Mouse (Mus musculus): ENCODE results near the gene Reps2. TPM values are rescaled to one million over a fixed set of nuclear protein-coding genes. Genes with fewer than 3 reads are reported as not detected.
A peak's percentile ranks its signal among the peaks of the same experiment; 100 is the strongest.

The Reps2 gene
- polyA plus RNA-seq, 1 experiment from 2014 or later, result 3.1 TPM

GRCm38 (mm10) chrX:162568439-162568838 lies 75.0 kb downstream of the Reps2 start:
- no peak overlapping the region for H3K9ac ChIP-seq (ENCODE audit: low read depth, low read length)
- H3K4me3 ChIP-seq (ENCODE audit: low read depth, low read length), result no peak overlapping the region
- DNase-seq (ENCODE audit: low spot score) (no peak), ATAC-seq (ENCODE audit: low read depth) (no peak)
- H3K36me3 ChIP-seq (ENCODE audit: control insufficient read depth, insufficient read depth, low read length), result no peaks in the 10 kb centered on the region
- WGBS, result 60% methylated on average over 2 of the region's 2 CpGs
- no peak overlapping the region for H3K27ac ChIP-seq (replicated peaks; ENCODE audit: low read depth, low read length)
- H3K9me3 ChIP-seq (ENCODE audit: control insufficient read depth, low read length), result no peaks in the 10 kb centered on the region
- no peak overlapping the region for H3K4me2 ChIP-seq (ENCODE audit: low read depth, low read length)
- peaks cover 3% of the 10 kb centered on the region; the same call in 1 of the 2 replicates for H3K27me3 ChIP-seq (replicated peaks; ENCODE audit: control insufficient read depth, insufficient read depth, low read length)
- no peaks in the 10 kb centered on the region for H3K4me1 ChIP-seq (ENCODE audit: control insufficient read depth, insufficient read depth, low read length)

- H3K9me3 ChIP-seq (ENCODE audit: control insufficient read depth, low read length), result no peaks in the 10 kb centered on the region
- 89% methylated on average over 4 of the region's 4 CpGs for WGBS
- H3K4me2 ChIP-seq (ENCODE audit: low read depth, low read length), result no peak overlapping the region
Observed at GRCm38 (mm10) chrX:162565501-162565900, 77.9 kb downstream of the Reps2 start.

GRCm38 (mm10) chrX:162556459-162556841 lies 87.0 kb downstream of the Reps2 start:
- DNase-seq (ENCODE audit: low spot score), result peak; percentile 80
- no peak for ATAC-seq (ENCODE audit: low read depth)
- WGBS, result 40% methylated on average over 6 of the region's 6 CpGs

More at GRCm38 (mm10) chrX:162565501-162565900, 77.9 kb downstream of the Reps2 start:
- Histone ChIP-seq H3K9ac (ENCODE audit: low read depth, low read length) (no peak overlapping the region), H3K27ac (replicated peaks; ENCODE audit: low read depth, low read length) (no peak overlapping the region), H3K4me3 (ENCODE audit: low read depth, low read length) (no peak overlapping the region), H3K27me3 (replicated peaks; ENCODE audit: control insufficient read depth, insufficient read depth, low read length) (peaks cover 3% of the 10 kb centered on the region; the same call in 1 of the 2 replicates), H3K36me3 (ENCODE audit: control insufficient read depth, insufficient read depth, low read length) (no peaks in the 10 kb centered on the region), H3K4me1 (ENCODE audit: control insufficient read depth, insufficient read depth, low read length) (no peaks in the 10 kb centered on the region)
- DNase-seq (ENCODE audit: low spot score), result no peak
- ATAC-seq (ENCODE audit: low read depth), result no peak

GRCm38 (mm10) chrX:162555729-162556458 lies 87.6 kb downstream of the Reps2 start:
- Histone ChIP-seq H3K4me3 (ENCODE audit: low read depth, low read length) (no peak overlapping the region), H3K9ac (ENCODE audit: low read depth, low read length) (no peak overlapping the region), H3K9me3 (ENCODE audit: control insufficient read depth, low read length) (no peaks in the 10 kb centered on the region), H3K27me3 (replicated peaks; ENCODE audit: control insufficient read depth, insufficient read depth, low read length) (peaks cover 11% of the 10 kb centered on the region), H3K27ac (replicated peaks; ENCODE audit: low read depth, low read length) (no peak overlapping the region), H3K4me1 (ENCODE audit: control insufficient read depth, insufficient read depth, low read length) (peaks cover 3% of the 10 kb centered on the region; the same call in 1 of the 2 replicates), H3K36me3 (ENCODE audit: control insufficient read depth, insufficient read depth, low read length) (no peaks in the 10 kb centered on the region), H3K4me2 (ENCODE audit: low read depth, low read length) (no peak overlapping the region)
- WGBS, result 67% methylated on average over 1 of the region's 1 CpGs
- DNase-seq (ENCODE audit: low spot score) (peak; percentile 58), ATAC-seq (ENCODE audit: low read depth) (peak; percentile 41; the same call in 1 of the 2 replicates)

More at GRCm38 (mm10) chrX:162556459-162556841, 87.0 kb downstream of the Reps2 start:
- Histone ChIP-seq H3K27me3 (replicated peaks; ENCODE audit: control insufficient read depth, insufficient read depth, low read length) (peaks cover 8% of the 10 kb centered on the region), H3K4me1 (ENCODE audit: control insufficient read depth, insufficient read depth, low read length) (peaks cover 3% of the 10 kb centered on the region; the same call in 1 of the 2 replicates), H3K9ac (ENCODE audit: low read depth, low read length) (no peak overlapping the region), H3K9me3 (ENCODE audit: control insufficient read depth, low read length) (no peaks in the 10 kb centered on the region), H3K4me2 (ENCODE audit: low read depth, low read length) (no peak overlapping the region), H3K36me3 (ENCODE audit: control insufficient read depth, insufficient read depth, low read length) (no peaks in the 10 kb centered on the region), H3K4me3 (ENCODE audit: low read depth, low read length) (no peak overlapping the region), H3K27ac (replicated peaks; ENCODE audit: low read depth, low read length) (no peak overlapping the region)

- H3K4me1 ChIP-seq (ENCODE audit: control insufficient read depth, insufficient read depth, low read length), result peaks cover 3% of the 10 kb centered on the region; the same call in 1 of the 2 replicates
- no peak overlapping the region for H3K27ac ChIP-seq (replicated peaks; ENCODE audit: low read depth, low read length)
- WGBS, result 53% methylated on average over 3 of the region's 3 CpGs
- peak; percentile 72 for DNase-seq (ENCODE audit: low spot score)
- no peak overlapping the region for H3K9ac ChIP-seq (ENCODE audit: low read depth, low read length)
- no peak overlapping the region for H3K4me2 ChIP-seq (ENCODE audit: low read depth, low read length)
- no peak overlapping the region for H3K4me3 ChIP-seq (ENCODE audit: low read depth, low read length)
- H3K36me3 ChIP-seq (ENCODE audit: control insufficient read depth, insufficient read depth, low read length), result no peaks in the 10 kb centered on the region
- 0 out of 2 replicates have a peak, but pooled peaks have one; percentile 22 for ATAC-seq (ENCODE audit: low read depth)
- no peaks in the 10 kb centered on the region for H3K9me3 ChIP-seq (ENCODE audit: control insufficient read depth, low read length)
- peaks cover 19% of the 10 kb centered on the region; the same call in 1 of the 2 replicates for H3K27me3 ChIP-seq (replicated peaks; ENCODE audit: control insufficient read depth, insufficient read depth, low read length)
Observed at GRCm38 (mm10) chrX:162554513-162554912, 88.9 kb downstream of the Reps2 start.

GRCm38 (mm10) chrX:162552383-162552782 lies 91.1 kb downstream of the Reps2 start:
- 40% methylated on average over 8 of the region's 8 CpGs for WGBS
- H3K27ac ChIP-seq (replicated peaks; ENCODE audit: low read depth, low read length), result no peak overlapping the region
- H3K36me3 ChIP-seq (ENCODE audit: control insufficient read depth, insufficient read depth, low read length), result no peaks in the 10 kb centered on the region
- no peak overlapping the region for H3K4me2 ChIP-seq (ENCODE audit: low read depth, low read length)
- no peak overlapping the region for H3K9ac ChIP-seq (ENCODE audit: low read depth, low read length)
- DNase-seq (ENCODE audit: low spot score) (no peak), ATAC-seq (ENCODE audit: low read depth) (no peak)
- no peak overlapping the region for H3K4me3 ChIP-seq (ENCODE audit: low read depth, low read length)
- peaks cover 19% of the 10 kb centered on the region; the same call in 1 of the 2 replicates for H3K27me3 ChIP-seq (replicated peaks; ENCODE audit: control insufficient read depth, insufficient read depth, low read length)
- H3K4me1 ChIP-seq (ENCODE audit: control insufficient read depth, insufficient read depth, low read length), result peaks cover 3% of the 10 kb centered on the region; the same call in 1 of the 2 replicates
- H3K9me3 ChIP-seq (ENCODE audit: control insufficient read depth, low read length), result no peaks in the 10 kb centered on the region

- H3K9me3 ChIP-seq (ENCODE audit: control insufficient read depth, low read length), result no peaks in the 10 kb centered on the region
- H3K4me3 ChIP-seq (ENCODE audit: low read depth, low read length), result no peak overlapping the region
- H3K4me2 ChIP-seq (ENCODE audit: low read depth, low read length), result no peak overlapping the region
- no peak overlapping the region for H3K27ac ChIP-seq (replicated peaks; ENCODE audit: low read depth, low read length)
- DNase-seq (ENCODE audit: low spot score), result no peak
- ATAC-seq (ENCODE audit: low read depth), result no peak
- no peaks in the 10 kb centered on the region for H3K36me3 ChIP-seq (ENCODE audit: control insufficient read depth, insufficient read depth, low read length)
- H3K4me1 ChIP-seq (ENCODE audit: control insufficient read depth, insufficient read depth, low read length), result no peaks in the 10 kb centered on the region
- no peak overlapping the region for H3K9ac ChIP-seq (ENCODE audit: low read depth, low read length)
- H3K27me3 ChIP-seq (replicated peaks; ENCODE audit: control insufficient read depth, insufficient read depth, low read length), result peaks cover 6% of the 10 kb centered on the region
Observed at GRCm38 (mm10) chrX:162545037-162545436, 98.4 kb downstream of the Reps2 start.

GRCm38 (mm10) chrX:162542576-162543227 lies 100.7 kb downstream of the Reps2 start:
- H3K9me3 ChIP-seq (ENCODE audit: control insufficient read depth, low read length), result no peaks in the 10 kb centered on the region
- H3K4me3 ChIP-seq (ENCODE audit: low read depth, low read length), result no peak overlapping the region
- no peaks in the 10 kb centered on the region for H3K36me3 ChIP-seq (ENCODE audit: control insufficient read depth, insufficient read depth, low read length)
- H3K4me1 ChIP-seq (ENCODE audit: control insufficient read depth, insufficient read depth, low read length), result no peaks in the 10 kb centered on the region
- no peak overlapping the region for H3K4me2 ChIP-seq (ENCODE audit: low read depth, low read length)
- ATAC-seq (ENCODE audit: low read depth) (no peak), DNase-seq (ENCODE audit: low spot score) (peak; percentile 27)
- 42% methylated on average over 1 of the region's 1 CpGs for WGBS
- H3K27me3 ChIP-seq (replicated peaks; ENCODE audit: control insufficient read depth, insufficient read depth, low read length), result peaks cover 8% of the 10 kb centered on the region
- no peak overlapping the region for H3K9ac ChIP-seq (ENCODE audit: low read depth, low read length)
- no peak overlapping the region for H3K27ac ChIP-seq (replicated peaks; ENCODE audit: low read depth, low read length)
